Mouse (Mus musculus) CD4-positive, CD25-positive, alpha-beta regulatory T cell, adult 9 weeks (primary cell): ENCODE data around the gene Bmp4. TPM values are rescaled to one million over a fixed set of nuclear protein-coding genes. Genes with fewer than 3 reads are reported as not detected.

Source experiments
- polyA plus RNA-seq: library from polyadenylated mRNA; unstranded; fragments of 100-300 nt; shearing (Covaris generic); gene quantifications from one replicate; pipeline ENCODE4 v1.2.1, GENCODE M21; 2017

Bmp4 gene
- polyA plus RNA-seq = not detected

DNA sequence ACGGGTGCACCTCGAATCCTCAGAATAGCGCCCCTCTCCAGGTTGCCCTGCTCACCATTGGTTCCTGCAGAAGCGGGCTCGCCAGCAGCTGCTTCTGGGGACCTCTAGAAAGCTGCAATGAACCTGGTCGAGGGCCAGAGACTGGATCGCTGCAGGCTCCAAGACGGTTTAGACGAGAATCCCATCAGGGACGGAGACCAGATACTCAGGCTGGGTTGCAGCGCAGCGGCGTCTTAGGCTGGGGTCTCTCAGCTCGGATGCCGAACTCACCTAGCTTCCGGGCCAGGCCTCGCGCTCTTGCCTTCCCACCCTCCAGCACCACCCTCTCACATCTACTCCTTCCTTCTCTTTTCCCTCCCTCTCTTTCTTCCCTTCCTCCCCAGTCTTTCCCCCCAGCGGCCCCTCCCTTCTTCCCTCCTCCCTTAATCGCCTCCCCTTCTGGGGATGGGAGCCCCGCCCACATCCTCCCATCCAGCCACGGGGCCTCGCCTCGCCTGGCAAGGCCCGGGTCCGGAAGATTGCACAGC is at the start of gene Bmp4:
TSS of gene Bmp4 (minus strand) at position 421 of the 527 bp plus-strand sequence.

DNA sequence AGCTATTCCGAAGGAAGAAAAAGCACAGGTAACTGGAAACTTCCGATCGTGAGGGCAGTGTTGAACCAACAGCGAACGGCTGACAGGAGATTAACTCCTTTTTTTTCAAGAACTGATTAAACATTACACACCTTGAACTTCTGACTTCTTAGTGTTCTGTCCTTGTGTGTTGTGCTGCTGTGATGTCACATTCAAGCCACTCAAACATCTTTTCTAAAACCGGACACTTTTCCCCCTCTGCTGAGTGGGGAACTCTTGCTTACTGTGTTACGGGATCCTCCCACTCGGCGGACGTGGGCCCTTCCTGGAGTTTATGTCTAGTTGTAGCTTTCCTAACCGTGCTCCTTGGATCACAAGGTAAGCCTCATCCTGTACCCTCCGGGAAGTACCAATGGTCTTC is 11.2 kb downstream of the Bmp4 start, which contains the start of gene Gm15217:
TSS of gene Gm15217 (plus strand) at position 130 of the 400 bp plus-strand sequence.

Other genes starting within 250 kb of the Bmp4 start
- gene Gm15217, start 11.3 kb downstream of the Bmp4 start, polyA plus RNA-seq = not detected